Mouse (Mus musculus) ovary, adult 2 months (tissue): ENCODE measurements around the gene Emilin3. TPM values are rescaled to one million over a fixed set of nuclear protein-coding genes. Genes with fewer than 3 reads are reported as not detected.

Experiments
- polyA plus RNA-seq: library from polyadenylated mRNA; depleted of rRNA; stranded (reverse); fragments of >200 nt; gene quantifications from 2 replicates; pipeline ENCODE4 v1.2.3, GENCODE M21; 2012; rRNA removed

Emilin3 gene
- 1.9 and 2.5 TPM in 2 replicates for polyA plus RNA-seq

GRCm38 (mm10) chr2:160912231-160912671 lies at the start of gene Emilin3:
Gene Emilin3, minus strand, starts transcription at chr2:160912328.

GRCm38 (mm10) chr2:160880453-160881195 lies 31.5 kb downstream of the Emilin3 start, which contains the start of gene Lpin3:
Gene Lpin3, plus strand, starts transcription at chr2:160880670.

GRCm38 (mm10) chr2:160872890-160873382 lies 39.2 kb downstream of the Emilin3 start, which contains the start of gene Zhx3:
Gene Zhx3, minus strand, starts transcription at chr2:160872998.

Other genes starting within 250 kb of the Emilin3 start
- 122 and 158 TPM in 2 replicates for gene Plcg1, start 181.0 kb downstream of the Emilin3 start, polyA plus RNA-seq
- 13.7 and 16.5 TPM in 2 replicates for gene Zhx3, start 39.3 kb downstream of the Emilin3 start, polyA plus RNA-seq
- 11.5 and 14.5 TPM in 2 replicates for gene Lpin3, start 31.7 kb downstream of the Emilin3 start, polyA plus RNA-seq
- gene Chd6, start 196.7 kb upstream of the Emilin3 start, polyA plus RNA-seq: 17.8 and 18.5 TPM in 2 replicates